Mouse (Mus musculus): ENCODE results near the gene Zfp108. TPM values are rescaled to one million over a fixed set of nuclear protein-coding genes. Genes with fewer than 3 reads are reported as not detected.

The Zfp108 gene
- polyA plus RNA-seq, 1 experiment, result not detected

DNA sequence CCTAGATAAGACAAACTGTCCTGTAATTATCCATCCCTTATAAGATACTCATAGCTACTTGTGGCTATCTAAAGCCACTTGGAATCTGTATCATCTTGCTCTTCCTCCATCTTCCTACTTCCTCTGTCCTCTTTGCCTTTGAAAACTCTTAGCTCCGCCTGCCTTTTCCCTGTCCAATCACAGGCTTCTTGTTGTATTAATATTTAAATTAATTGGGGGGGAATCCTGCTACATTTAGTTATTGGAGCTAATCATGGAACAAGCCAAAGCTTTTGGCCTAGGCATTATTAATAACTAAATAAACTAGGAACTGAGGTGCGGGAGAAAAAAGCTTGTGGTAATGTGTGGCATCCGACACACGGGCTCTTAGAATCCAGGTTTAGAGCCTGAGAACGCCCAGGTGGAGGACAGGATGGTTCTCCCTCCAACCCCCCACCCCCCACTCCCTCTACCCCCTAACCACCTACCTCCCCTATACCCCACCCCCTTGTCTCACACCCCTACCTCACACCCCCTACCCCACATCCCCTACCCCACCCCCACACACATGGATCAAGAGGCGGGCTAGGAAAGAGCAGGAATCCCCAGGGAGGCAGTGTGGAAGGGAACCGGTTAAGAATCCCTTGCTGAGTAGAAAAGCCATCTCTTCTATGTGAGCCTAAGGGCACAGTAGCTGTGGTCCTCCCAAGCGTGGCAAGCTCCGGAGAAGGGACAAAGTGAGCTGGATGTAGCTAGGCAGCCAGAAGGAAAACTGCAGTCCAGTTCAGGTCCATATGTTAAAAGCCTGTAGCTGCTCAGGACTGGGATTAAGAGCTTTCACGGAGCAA, 25.6 kb downstream of the Zfp108 start:
- WGBS, result 62% methylated on average over 10 of the region's 10 CpGs
- Histone ChIP-seq H3K27ac (ENCODE audit: control insufficient read depth, insufficient read depth, low read depth, low read length, poor library complexity) (no peak overlapping the region), H3K4me3 (replicated peaks; ENCODE audit: control insufficient read depth, low read depth, low read length) (no peak overlapping the region), H3K4me1 (ENCODE audit: control insufficient read depth, insufficient read depth, low read length) (no peaks in the 10 kb centered on the region)
- TF ChIP-seq POLR2A (IDR thresholded peaks at IDR 0.05; ENCODE audit: borderline replicate concordance, control insufficient read depth, low read depth, low read length) (no peak), CTCF (IDR thresholded peaks at IDR 0.05; ENCODE audit: control insufficient read depth, insufficient read depth, low read length) (no peak)

DNA sequence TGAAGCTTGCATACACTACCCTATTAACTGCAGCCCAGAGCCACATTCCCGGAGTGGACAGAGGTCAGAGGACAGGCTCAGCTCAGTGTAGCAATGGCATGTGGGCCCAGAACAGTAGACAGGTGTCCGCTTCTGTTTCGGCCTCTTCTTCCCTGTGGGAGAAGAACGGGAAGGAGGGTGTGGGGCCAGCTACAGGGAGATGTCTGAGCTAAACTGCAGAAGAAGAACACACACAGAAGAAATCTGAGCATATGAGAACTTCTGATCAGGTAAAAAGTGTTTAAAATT, 26.2 kb downstream of the Zfp108 start:
- Histone ChIP-seq H3K4me3 (replicated peaks; ENCODE audit: control insufficient read depth, low read depth, low read length) (no peak overlapping the region), H3K27ac (ENCODE audit: control insufficient read depth, insufficient read depth, low read depth, low read length, poor library complexity) (no peak overlapping the region), H3K4me1 (ENCODE audit: control insufficient read depth, insufficient read depth, low read length) (no peaks in the 10 kb centered on the region)
- 64% methylated on average over 4 of the region's 4 CpGs for WGBS
- TF ChIP-seq CTCF (IDR thresholded peaks at IDR 0.05; ENCODE audit: control insufficient read depth, insufficient read depth, low read length), result no peak
- no peak for TF ChIP-seq POLR2A (IDR thresholded peaks at IDR 0.05; ENCODE audit: borderline replicate concordance, control insufficient read depth, low read depth, low read length)

DNA sequence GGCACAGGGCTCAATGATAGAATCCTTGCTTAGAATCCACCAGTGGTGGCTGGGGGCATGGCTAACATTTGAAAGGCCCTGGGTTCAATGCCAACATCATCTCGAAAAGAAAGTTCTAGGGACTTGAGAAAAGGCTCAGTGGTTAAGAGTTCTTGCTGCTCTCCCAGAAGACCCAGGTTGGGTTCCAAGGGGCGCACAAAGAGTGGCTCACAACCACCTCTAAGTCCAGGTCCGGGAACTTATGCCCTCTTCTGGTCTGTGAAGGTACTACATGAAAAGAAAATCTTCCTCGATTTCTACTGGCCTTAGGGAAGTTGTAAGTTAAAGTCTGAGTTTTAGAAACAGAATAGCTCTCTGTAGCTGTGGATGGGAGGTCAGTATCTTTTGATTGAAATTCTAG, 31.5 kb downstream of the Zfp108 start:
- TF ChIP-seq POLR2A (IDR thresholded peaks at IDR 0.05; ENCODE audit: borderline replicate concordance, control insufficient read depth, low read depth, low read length) (no peak), CTCF (IDR thresholded peaks at IDR 0.05; ENCODE audit: control insufficient read depth, insufficient read depth, low read length) (no peak)
- WGBS, result 49% methylated on average over 4 of the region's 4 CpGs
- H3K4me1 ChIP-seq (ENCODE audit: control insufficient read depth, insufficient read depth, low read length), result no peaks in the 10 kb centered on the region
- no peak overlapping the region for H3K27ac ChIP-seq (ENCODE audit: control insufficient read depth, insufficient read depth, low read depth, low read length, poor library complexity)
- no peak overlapping the region for H3K4me3 ChIP-seq (replicated peaks; ENCODE audit: control insufficient read depth, low read depth, low read length)

DNA sequence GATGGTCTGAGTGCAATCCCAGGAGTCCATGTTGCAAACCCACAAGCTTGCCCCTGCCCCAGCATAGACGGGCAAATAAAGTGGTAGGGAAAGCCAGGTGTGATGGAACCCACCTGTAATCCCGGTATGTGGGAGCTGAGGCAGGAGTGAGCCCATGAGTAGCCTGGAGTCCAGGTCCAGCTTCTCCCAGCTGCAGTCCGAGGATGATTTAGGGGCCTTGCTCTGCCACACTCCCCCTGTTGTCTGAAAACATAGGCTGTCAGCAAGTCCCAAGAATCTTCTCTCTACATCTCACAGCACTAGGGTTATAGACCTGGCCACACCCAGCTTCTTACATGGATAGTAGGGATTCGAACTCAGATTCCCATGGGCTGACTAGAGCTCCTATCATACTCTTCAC, 32.3 kb downstream of the Zfp108 start:
- Histone ChIP-seq H3K4me1 (ENCODE audit: control insufficient read depth, insufficient read depth, low read length) (no peaks in the 10 kb centered on the region), H3K4me3 (replicated peaks; ENCODE audit: control insufficient read depth, low read depth, low read length) (no peak overlapping the region), H3K27ac (ENCODE audit: control insufficient read depth, insufficient read depth, low read depth, low read length, poor library complexity) (no peak overlapping the region)
- TF ChIP-seq POLR2A (IDR thresholded peaks at IDR 0.05; ENCODE audit: borderline replicate concordance, control insufficient read depth, low read depth, low read length), result no peak
- no peak for TF ChIP-seq CTCF (IDR thresholded peaks at IDR 0.05; ENCODE audit: control insufficient read depth, insufficient read depth, low read length)
- 71% methylated on average over 4 of the region's 4 CpGs for WGBS

- Histone ChIP-seq H3K27ac (ENCODE audit: control insufficient read depth, insufficient read depth, low read depth, low read length, poor library complexity) (no peak overlapping the region), H3K4me1 (ENCODE audit: control insufficient read depth, insufficient read depth, low read length) (no peaks in the 10 kb centered on the region), H3K4me3 (replicated peaks; ENCODE audit: control insufficient read depth, low read depth, low read length) (no peak overlapping the region)
- WGBS, result 75% methylated on average over 5 of the region's 5 CpGs
- TF ChIP-seq POLR2A (IDR thresholded peaks at IDR 0.05; ENCODE audit: borderline replicate concordance, control insufficient read depth, low read depth, low read length) (no peak), CTCF (IDR thresholded peaks at IDR 0.05; ENCODE audit: control insufficient read depth, insufficient read depth, low read length) (no peak)
Measured at GRCm38 (mm10) chr7:24287670-24288069, 33.1 kb downstream of the Zfp108 start.

GRCm38 (mm10) chr7:24288512-24288911, 33.9 kb downstream of the Zfp108 start:
- H3K4me1 ChIP-seq (ENCODE audit: control insufficient read depth, insufficient read depth, low read length), result no peaks in the 10 kb centered on the region
- WGBS, result 88% methylated on average over 6 of the region's 6 CpGs
- no peak overlapping the region for H3K27ac ChIP-seq (ENCODE audit: control insufficient read depth, insufficient read depth, low read depth, low read length, poor library complexity)
- TF ChIP-seq POLR2A (IDR thresholded peaks at IDR 0.05; ENCODE audit: borderline replicate concordance, control insufficient read depth, low read depth, low read length) (no peak), CTCF (IDR thresholded peaks at IDR 0.05; ENCODE audit: control insufficient read depth, insufficient read depth, low read length) (no peak)
- H3K4me3 ChIP-seq (replicated peaks; ENCODE audit: control insufficient read depth, low read depth, low read length), result no peak overlapping the region

DNA sequence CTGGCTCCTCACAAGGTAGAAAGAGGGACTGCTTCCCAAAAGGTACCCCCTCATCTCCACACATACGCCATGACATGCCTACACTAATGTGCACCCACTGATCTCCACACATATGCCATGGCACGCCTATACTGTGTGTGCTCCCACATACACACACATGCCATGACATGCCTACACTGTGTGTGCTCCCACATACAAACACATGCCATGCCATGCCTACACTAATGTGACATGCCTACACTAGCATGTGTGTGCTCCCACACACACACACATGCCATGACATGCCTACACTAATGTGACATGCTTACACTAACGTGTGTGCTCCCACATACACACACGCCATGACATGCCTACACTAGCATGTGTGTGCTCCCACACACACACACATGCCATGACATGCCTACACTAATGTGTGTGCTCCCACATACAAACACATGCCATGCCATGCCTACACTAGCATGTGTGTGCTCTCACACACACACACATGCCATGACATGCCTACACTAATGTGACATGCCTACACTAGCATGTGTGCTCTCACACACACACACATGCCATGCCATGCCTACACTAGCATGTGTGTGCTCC, 35.6 kb downstream of the Zfp108 start:
- TF ChIP-seq CTCF (IDR thresholded peaks at IDR 0.05; ENCODE audit: control insufficient read depth, insufficient read depth, low read length) (no peak), POLR2A (IDR thresholded peaks at IDR 0.05; ENCODE audit: borderline replicate concordance, control insufficient read depth, low read depth, low read length) (no peak)
- Histone ChIP-seq H3K4me3 (replicated peaks; ENCODE audit: control insufficient read depth, low read depth, low read length) (no peak overlapping the region), H3K27ac (ENCODE audit: control insufficient read depth, insufficient read depth, low read depth, low read length, poor library complexity) (no peak overlapping the region), H3K4me1 (ENCODE audit: control insufficient read depth, insufficient read depth, low read length) (no peaks in the 10 kb centered on the region)
- 90% methylated on average over 4 of the region's 4 CpGs for WGBS

GRCm38 (mm10) chr7:24291387-24292090, 36.9 kb downstream of the Zfp108 start:
- Histone ChIP-seq H3K4me3 (replicated peaks; ENCODE audit: control insufficient read depth, low read depth, low read length) (no peak overlapping the region), H3K4me1 (ENCODE audit: control insufficient read depth, insufficient read depth, low read length) (no peaks in the 10 kb centered on the region), H3K27ac (ENCODE audit: control insufficient read depth, insufficient read depth, low read depth, low read length, poor library complexity) (no peak overlapping the region)
- no peak for TF ChIP-seq POLR2A (IDR thresholded peaks at IDR 0.05; ENCODE audit: borderline replicate concordance, control insufficient read depth, low read depth, low read length)
- 90% methylated on average over 27 of the region's 27 CpGs for WGBS

Data from bone marrow, adult 2 months (tissue).